Mouse (Mus musculus) bone marrow, adult 2 months (tissue): ENCODE data around the gene Cd9.

Source experiments
- CTCF ChIP-seq: fragments of 200-500 bp; IDR thresholded peaks from 2 replicates; pipeline ENCODE4 v1.5.1; 2011; ENCODE audit warnings: low read length, control low read depth; ENCODE audit not compliant: control insufficient read depth, insufficient read depth
- POLR2A ChIP-seq: fragments of 200-500 bp; IDR thresholded peaks from 2 replicates; pipeline ENCODE4 v1.6.1; 2011; ENCODE audit warnings: low read depth, mild to moderate bottlenecking, control low read depth, low read length, borderline replicate concordance; ENCODE audit not compliant: control insufficient read depth

- TF ChIP-seq CTCF (no peak), POLR2A (no peak)
Measured at GRCm38 (mm10) chr6:125460589-125460988, 34.0 kb downstream of the Cd9 start.
